Mouse (Mus musculus) midbrain, embryonic 11.5 days (tissue): ENCODE measurements around the gene Prss57. TPM values are rescaled to one million over a fixed set of nuclear protein-coding genes. Genes with fewer than 3 reads are reported as not detected.

Source experiments
- ATAC-seq: fragments of 200-750 bp; cut with Nextera tagmentation; 2 replicates; pipeline ENCODE4 v1.8.0; 2017; ENCODE audit warnings: moderate TSS enrichment, moderate library complexity; ENCODE audit not compliant: low FRiP score
- DNase-seq: peaks from one replicate; pipeline ENCODE4 v3.0.0; 2015; ENCODE audit warnings: low spot score; ENCODE audit errors: missing footprints
- H3K27ac ChIP-seq: fragments of 300-500 bp; sonication (generic); 2 replicates; pipeline ENCODE4 v1.5.1; 2014; ENCODE audit warnings: low read depth, low read length
- H3K27me3 ChIP-seq: fragments of 300-500 bp; sonication (generic); 2 replicates; pipeline ENCODE4 v1.6.1; 2014; ENCODE audit warnings: mild to moderate bottlenecking, low read length, moderate library complexity, mixed read lengths; ENCODE audit not compliant: control insufficient read depth, insufficient read depth
- H3K36me3 ChIP-seq: fragments of 300-500 bp; sonication (generic); 2 replicates; pipeline ENCODE4 v1.6.1; 2014; ENCODE audit warnings: mild to moderate bottlenecking, low read length, moderate library complexity, mixed read lengths; ENCODE audit not compliant: control insufficient read depth, insufficient read depth
- H3K4me1 ChIP-seq: fragments of 300-500 bp; sonication (generic); 2 replicates; pipeline ENCODE4 v1.6.1; 2014; ENCODE audit warnings: low read length; ENCODE audit not compliant: control insufficient read depth, insufficient read depth
- H3K4me2 ChIP-seq: fragments of 300-500 bp; sonication (generic); 2 replicates; pipeline ENCODE4 v1.6.1; 2014; ENCODE audit warnings: mild to moderate bottlenecking, moderate library complexity
- H3K4me3 ChIP-seq: fragments of 300-500 bp; sonication (generic); 2 replicates; pipeline ENCODE4 v1.5.1; 2014; ENCODE audit warnings: low read depth, low read length
- H3K9ac ChIP-seq: fragments of 300-500 bp; sonication (generic); 2 replicates; pipeline ENCODE4 v1.6.1; 2014; ENCODE audit warnings: low read length
- H3K9me3 ChIP-seq: fragments of 300-500 bp; sonication (generic); 2 replicates; pipeline ENCODE4 v1.6.1; 2016; ENCODE audit warnings: low read length; ENCODE audit not compliant: control insufficient read depth
- WGBS: fragments of 180-500 bp; shearing (Covaris S2); extraction: QIAGEN DNeasy Blood & Tissue Kit; methylation state at CpG from one replicate; pipeline ENCODE4 v1.1.7; 2014; 5-methylcytosine and 5-hydroxymethylcytosine counted together
- polyA plus RNA-seq: library from polyadenylated mRNA; unstranded; fragments of >200 nt; fragmentation: Nextera tagmentation; extraction: Ambion mirVana; gene quantifications from 2 replicates; pipeline ENCODE4 v1.2.1, GENCODE M21; 2014

The Prss57 gene
- polyA plus RNA-seq, 1 experiment from 2014 or later: 0.10 TPM

- Histone ChIP-seq H3K9me3 (no peaks in the 10 kb centered on the region), H3K4me3 (peak overlapping the region; percentile 25), H3K4me2 (peak overlapping the region; percentile 43), H3K36me3 (no peaks in the 10 kb centered on the region), H3K27me3 (peaks cover 43% of the 10 kb centered on the region), H3K4me1 (peaks cover 8% of the 10 kb centered on the region), H3K9ac (no peak overlapping the region), H3K27ac (no peak overlapping the region)
- under 1% methylated on average over 13 of the region's 13 CpGs for WGBS
- DNase-seq: peak; percentile 95
- ATAC-seq: no peak; the same call in 1 of the 2 replicates
These were observed 10.1 kb downstream of the Prss57 start for GRCm38 (mm10) chr10:79780664-79781015.

- Histone ChIP-seq H3K27ac (no peak overlapping the region), H3K4me1 (peaks cover 8% of the 10 kb centered on the region), H3K27me3 (peaks cover 43% of the 10 kb centered on the region), H3K4me2 (peak overlapping the region; percentile 43), H3K36me3 (no peaks in the 10 kb centered on the region), H3K4me3 (peak overlapping the region; percentile 25), H3K9ac (no peak overlapping the region; the same call in 1 of the 2 replicates), H3K9me3 (no peaks in the 10 kb centered on the region; the same call in 1 of the 2 replicates)
- DNase-seq (peak; percentile 100), ATAC-seq (peak; percentile 91)
- WGBS: 2% methylated on average over 55 of the region's 55 CpGs
These were observed 10.7 kb downstream of the Prss57 start for GRCm38 (mm10) chr10:79779784-79780663.

GRCm38 (mm10) chr10:79779193-79779592, 11.6 kb downstream of the Prss57 start:
- 8% methylated on average over 2 of the region's 2 CpGs for WGBS
- H3K27me3 ChIP-seq: peaks cover 43% of the 10 kb centered on the region

GRCm38 (mm10) chr10:79778006-79778405, 12.8 kb downstream of the Prss57 start:
- Histone ChIP-seq H3K4me2 (no peak overlapping the region), H3K9me3 (no peaks in the 10 kb centered on the region; the same call in 1 of the 2 replicates), H3K4me3 (no peak overlapping the region), H3K9ac (no peak overlapping the region), H3K4me1 (peaks cover 8% of the 10 kb centered on the region), H3K36me3 (no peaks in the 10 kb centered on the region), H3K27me3 (peaks cover 43% of the 10 kb centered on the region), H3K27ac (no peak overlapping the region)
- peak; percentile 86 for DNase-seq
- 18% methylated on average over 15 of the region's 15 CpGs for WGBS
- ATAC-seq: no peak

More at GRCm38 (mm10) chr10:79779193-79779592, 11.6 kb downstream of the Prss57 start:
- Histone ChIP-seq H3K27ac (no peak overlapping the region), H3K4me3 (no peak overlapping the region), H3K9ac (no peak overlapping the region), H3K9me3 (no peaks in the 10 kb centered on the region; the same call in 1 of the 2 replicates), H3K4me2 (no peak overlapping the region), H3K4me1 (peaks cover 8% of the 10 kb centered on the region), H3K36me3 (no peaks in the 10 kb centered on the region)
- peak; percentile 86 for DNase-seq
- ATAC-seq: no peak

- WGBS: 1% methylated on average over 39 of the region's 39 CpGs
- Histone ChIP-seq H3K27me3 (peaks cover 43% of the 10 kb centered on the region), H3K36me3 (no peaks in the 10 kb centered on the region), H3K27ac (no peak within 1 kb of the TSS), H3K4me3 (peak within 1 kb of the TSS; percentile 18), H3K9ac (peak within 1 kb of the TSS; percentile 4; the same call in 1 of the 2 replicates), H3K4me2 (peak within 1 kb of the TSS; percentile 41), H3K9me3 (no peaks in the 10 kb centered on the region; the same call in 1 of the 2 replicates), H3K4me1 (peaks cover 8% of the 10 kb centered on the region)
- DNase-seq (no peak), ATAC-seq (no peak)
These were observed 13.6 kb downstream of the Prss57 start, which contains the start of gene Fstl3 for GRCm38 (mm10) chr10:79777103-79777531. Fstl3 (plus strand) TSS chr10:79777272.

GRCm38 (mm10) chr10:79774486-79775279, 16.1 kb downstream of the Prss57 start:
- DNase-seq: no peak
- Histone ChIP-seq H3K4me2 (no peak overlapping the region), H3K4me1 (no peaks in the 10 kb centered on the region; the same call in 1 of the 2 replicates), H3K9me3 (no peaks in the 10 kb centered on the region; the same call in 1 of the 2 replicates), H3K27ac (no peak overlapping the region), H3K36me3 (no peaks in the 10 kb centered on the region), H3K27me3 (peaks cover 33% of the 10 kb centered on the region), H3K9ac (no peak overlapping the region), H3K4me3 (no peak overlapping the region)
- WGBS: 77% methylated on average over 5 of the region's 5 CpGs
- ATAC-seq: no peak

GRCm38 (mm10) chr10:79773208-79773607, 17.6 kb downstream of the Prss57 start:
- WGBS: 89% methylated on average over 2 of the region's 2 CpGs
- no peak for DNase-seq
- Histone ChIP-seq H3K36me3 (no peaks in the 10 kb centered on the region), H3K4me1 (no peaks in the 10 kb centered on the region; the same call in 1 of the 2 replicates), H3K9me3 (no peaks in the 10 kb centered on the region; the same call in 1 of the 2 replicates), H3K4me2 (no peak overlapping the region), H3K27me3 (peaks cover 18% of the 10 kb centered on the region), H3K27ac (no peak overlapping the region), H3K9ac (no peak overlapping the region), H3K4me3 (no peak overlapping the region)
- no peak for ATAC-seq

GRCm38 (mm10) chr10:79772320-79772719, 18.4 kb downstream of the Prss57 start:
- 91% methylated on average over 3 of the region's 3 CpGs for WGBS
- DNase-seq: no peak
- ATAC-seq: no peak
- no peaks in the 10 kb centered on the region; the same call in 1 of the 2 replicates for H3K9me3 ChIP-seq
- H3K36me3 ChIP-seq: no peaks in the 10 kb centered on the region
- peaks cover 7% of the 10 kb centered on the region for H3K4me1 ChIP-seq
- H3K27ac ChIP-seq: no peak overlapping the region
- peaks cover 10% of the 10 kb centered on the region for H3K27me3 ChIP-seq
- H3K4me3 ChIP-seq: no peak overlapping the region
- no peak overlapping the region for H3K9ac ChIP-seq
- H3K4me2 ChIP-seq: no peak overlapping the region
